Mouse (Mus musculus): Measurements from ENCODE around the gene Nsun3. TPM values are rescaled to one million over a fixed set of nuclear protein-coding genes. Genes with fewer than 3 reads are reported as not detected.
"Not testable (repeated sequence)": the region's sequence is repeated elsewhere in the genome, so short reads cannot be mapped to it uniquely, and the experiment has no call there.

Gene Nsun3
- polyA plus RNA-seq, 1 experiment from 2014 or later: 10.0 TPM

DNA sequence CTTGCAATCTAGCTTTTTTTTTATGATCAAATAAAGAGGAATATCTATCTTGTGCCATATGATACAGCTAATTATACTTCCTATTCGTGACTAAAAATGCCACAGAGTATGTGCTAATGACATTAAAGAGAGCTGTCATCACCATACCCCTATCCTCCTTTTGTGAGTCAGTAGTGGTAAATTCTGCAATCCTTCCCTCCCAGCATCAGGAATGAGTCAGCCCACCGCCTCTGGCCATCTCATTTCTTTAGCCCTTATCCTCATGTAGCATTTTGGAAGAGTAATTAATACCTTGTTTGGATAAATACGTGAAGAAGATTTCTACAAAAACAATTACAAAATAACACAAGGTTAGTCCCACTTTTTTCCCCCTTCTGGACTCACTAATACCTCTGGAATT, 56.8 kb downstream of the Nsun3 start:
- Histone ChIP-seq H3K27me3 (ENCODE audit: control insufficient read depth, insufficient read depth, low read length) (no peaks in the 10 kb centered on the region), H3K27ac (ENCODE audit: low read depth, low read length) (no peak overlapping the region), H3K9me3 (ENCODE audit: control insufficient read depth, low read length) (no peaks in the 10 kb centered on the region), H3K4me3 (ENCODE audit: low read depth, low read length) (no peak overlapping the region), H3K36me3 (ENCODE audit: control insufficient read depth, insufficient read depth, low read length) (no peaks in the 10 kb centered on the region), H3K4me2 (replicated peaks; ENCODE audit: low read depth, low read length) (no peak overlapping the region), H3K9ac (ENCODE audit: low read depth, low read length) (no peak overlapping the region), H3K4me1 (replicated peaks; ENCODE audit: control insufficient read depth, insufficient read depth, low read length) (no peaks in the 10 kb centered on the region)
- DNase-seq (ENCODE audit: low spot score) (no peak), ATAC-seq (ENCODE audit: low FRiP score) (no peak)
- WGBS: 78% methylated on average over 3 of the region's 3 CpGs

DNA sequence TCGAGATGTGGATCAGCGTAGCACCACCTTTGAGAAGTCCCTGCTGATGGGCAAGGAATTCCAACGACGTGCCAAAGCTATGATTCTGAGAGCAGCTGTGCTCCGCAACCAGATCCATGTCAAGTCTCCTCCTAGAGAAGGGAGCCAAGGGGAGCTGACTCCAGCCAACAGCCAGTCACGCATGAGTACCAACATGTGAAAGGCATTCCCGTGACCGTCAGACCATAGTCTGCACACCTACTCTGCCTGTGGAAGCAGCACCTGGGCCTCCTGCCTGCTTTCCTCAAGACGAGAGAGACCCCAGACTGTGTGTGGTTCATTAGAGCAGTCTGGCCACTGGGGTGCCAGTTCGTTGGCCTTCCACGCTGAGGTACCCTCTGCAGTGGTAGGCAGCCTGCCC, 68.4 kb downstream of the Nsun3 start:
- not testable (repeated sequence) for H3K27ac ChIP-seq (ENCODE audit: low read depth, low read length); DNase-seq (ENCODE audit: low spot score); H3K9ac ChIP-seq (ENCODE audit: low read depth, low read length); ATAC-seq (ENCODE audit: low FRiP score); H3K4me1 ChIP-seq (replicated peaks; ENCODE audit: control insufficient read depth, insufficient read depth, low read length); H3K4me3 ChIP-seq (ENCODE audit: low read depth, low read length); H3K9me3 ChIP-seq (ENCODE audit: control insufficient read depth, low read length); H3K27me3 ChIP-seq (ENCODE audit: control insufficient read depth, insufficient read depth, low read length); H3K36me3 ChIP-seq (ENCODE audit: control insufficient read depth, insufficient read depth, low read length); H3K4me2 ChIP-seq (replicated peaks; ENCODE audit: low read depth, low read length)
- WGBS: 85% methylated on average over 8 of the region's 11 CpGs

DNA sequence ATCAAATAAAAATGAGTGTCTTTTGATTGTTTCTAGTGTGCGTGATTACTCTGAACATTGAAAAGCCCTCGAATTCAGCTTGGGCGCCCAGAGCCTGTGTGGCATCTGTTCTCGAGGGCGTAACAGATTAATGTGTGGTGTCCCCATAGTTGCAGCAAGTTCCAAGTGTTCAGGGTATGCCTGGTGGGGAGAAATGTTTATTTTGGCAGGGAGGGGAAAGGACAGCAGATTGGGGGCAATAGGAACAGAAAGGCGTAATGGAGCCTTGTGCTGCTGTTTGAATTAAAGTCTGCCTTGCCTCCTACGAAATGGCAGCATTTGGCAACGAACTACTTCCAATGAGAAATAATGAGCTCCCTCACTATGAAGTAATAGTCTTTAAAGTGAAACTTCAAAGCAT, 96.2 kb downstream of the Nsun3 start:
- H3K27me3 ChIP-seq (ENCODE audit: control insufficient read depth, insufficient read depth, low read length): no peaks in the 10 kb centered on the region
- no peaks in the 10 kb centered on the region for H3K36me3 ChIP-seq (ENCODE audit: control insufficient read depth, insufficient read depth, low read length)
- H3K4me3 ChIP-seq (ENCODE audit: low read depth, low read length): no peak overlapping the region
- H3K27ac ChIP-seq (ENCODE audit: low read depth, low read length): no peak overlapping the region
- DNase-seq (ENCODE audit: low spot score) (no peak), ATAC-seq (ENCODE audit: low FRiP score) (no peak)
- no peak overlapping the region for H3K4me2 ChIP-seq (replicated peaks; ENCODE audit: low read depth, low read length)
- 86% methylated on average over 8 of the region's 8 CpGs for WGBS
- no peaks in the 10 kb centered on the region for H3K9me3 ChIP-seq (ENCODE audit: control insufficient read depth, low read length)
- H3K9ac ChIP-seq (ENCODE audit: low read depth, low read length): no peak overlapping the region
- H3K4me1 ChIP-seq (replicated peaks; ENCODE audit: control insufficient read depth, insufficient read depth, low read length): no peaks in the 10 kb centered on the region

DNA sequence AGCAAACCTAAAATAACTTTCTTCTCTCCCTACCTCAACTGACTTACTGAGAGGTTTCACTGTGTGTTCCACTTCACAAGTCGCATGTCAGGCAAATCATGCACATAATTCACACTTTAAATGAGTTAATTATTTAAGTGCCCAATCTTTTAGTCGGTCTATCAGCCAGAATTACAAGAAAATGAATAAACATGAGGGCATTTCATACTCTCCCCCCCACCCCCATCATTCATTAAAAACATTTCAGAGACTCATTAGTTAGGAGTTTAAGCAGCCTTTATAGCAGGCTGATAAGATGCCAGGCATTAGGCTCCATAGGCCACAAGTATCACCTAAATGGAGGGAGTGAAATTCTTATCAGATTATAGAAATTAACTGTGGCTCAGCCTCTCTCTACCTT, 100.5 kb downstream of the Nsun3 start:
- no peak overlapping the region for H3K4me3 ChIP-seq (ENCODE audit: low read depth, low read length)
- no peak overlapping the region for H3K27ac ChIP-seq (ENCODE audit: low read depth, low read length)
- WGBS: 71% methylated on average over 2 of the region's 2 CpGs
- ATAC-seq (ENCODE audit: low FRiP score) (no peak), DNase-seq (ENCODE audit: low spot score) (no peak)
- no peaks in the 10 kb centered on the region for H3K27me3 ChIP-seq (ENCODE audit: control insufficient read depth, insufficient read depth, low read length)
- no peaks in the 10 kb centered on the region for H3K36me3 ChIP-seq (ENCODE audit: control insufficient read depth, insufficient read depth, low read length)
- no peaks in the 10 kb centered on the region for H3K9me3 ChIP-seq (ENCODE audit: control insufficient read depth, low read length)
- no peaks in the 10 kb centered on the region for H3K4me1 ChIP-seq (replicated peaks; ENCODE audit: control insufficient read depth, insufficient read depth, low read length)
- H3K9ac ChIP-seq (ENCODE audit: low read depth, low read length): no peak overlapping the region
- no peak overlapping the region for H3K4me2 ChIP-seq (replicated peaks; ENCODE audit: low read depth, low read length)

DNA sequence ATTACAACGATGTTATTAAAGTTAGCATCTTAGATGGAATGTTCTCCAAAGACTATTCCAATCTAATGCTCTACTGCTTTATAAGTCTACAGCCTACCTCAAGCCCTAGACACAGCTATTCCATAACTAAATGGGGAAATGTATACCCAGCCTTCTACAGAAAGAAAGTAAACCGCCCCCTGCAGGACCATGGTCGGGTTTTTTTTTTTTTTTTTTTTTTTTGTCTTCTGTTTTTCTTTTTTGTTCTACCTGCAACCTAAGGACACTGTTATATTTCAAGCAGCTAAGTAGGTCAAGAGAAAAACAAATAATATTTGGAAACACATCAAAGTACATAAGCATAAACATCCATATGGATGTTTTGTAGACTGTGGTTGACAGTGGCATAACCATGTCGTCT, 101.1 kb downstream of the Nsun3 start:
- Histone ChIP-seq H3K4me2 (replicated peaks; ENCODE audit: low read depth, low read length) (no peak overlapping the region), H3K9me3 (ENCODE audit: control insufficient read depth, low read length) (no peaks in the 10 kb centered on the region), H3K4me1 (replicated peaks; ENCODE audit: control insufficient read depth, insufficient read depth, low read length) (no peaks in the 10 kb centered on the region), H3K9ac (ENCODE audit: low read depth, low read length) (no peak overlapping the region), H3K27ac (ENCODE audit: low read depth, low read length) (no peak overlapping the region), H3K36me3 (ENCODE audit: control insufficient read depth, insufficient read depth, low read length) (no peaks in the 10 kb centered on the region), H3K4me3 (ENCODE audit: low read depth, low read length) (no peak overlapping the region), H3K27me3 (ENCODE audit: control insufficient read depth, insufficient read depth, low read length) (no peaks in the 10 kb centered on the region)
- 81% methylated on average over 4 of the region's 4 CpGs for WGBS
- ATAC-seq (ENCODE audit: low FRiP score) (no peak), DNase-seq (ENCODE audit: low spot score) (no peak)

Other genes starting within 250 kb of the Nsun3 start
- gene Stx19, start 27.9 kb upstream of the Nsun3 start, polyA plus RNA-seq (2014; fragmentation: Nextera tagmentation; extraction: Ambion mirVana): 0.17 and 0.56 TPM in 2 replicates
- gene Arl13b, start 60.2 kb upstream of the Nsun3 start, polyA plus RNA-seq (2014; fragmentation: Nextera tagmentation; extraction: Ambion mirVana): 19.8 and 20.2 TPM in 2 replicates
- gene Pros1, start 67.5 kb upstream of the Nsun3 start, polyA plus RNA-seq (2014; fragmentation: Nextera tagmentation; extraction: Ambion mirVana): 21.7 and 21.8 TPM in 2 replicates